Mouse (Mus musculus) kidney, embryonic 14.5 days (tissue): ENCODE data around the gene Sdk1. TPM values are rescaled to one million over a fixed set of nuclear protein-coding genes. Genes with fewer than 3 reads are reported as not detected.

Experiments used
- ATAC-seq: fragments of 200-750 bp; cut with Nextera tagmentation; 2 replicates; pipeline ENCODE4 v1.8.0; 2017; ENCODE audit warnings: moderate number of reproducible peaks, mild to moderate bottlenecking, moderate TSS enrichment, moderate library complexity; ENCODE audit not compliant: low FRiP score, low TSS enrichment
- H3K27ac ChIP-seq: fragments of 300-500 bp; sonication (generic); 2 replicates; pipeline ENCODE4 v1.5.1; 2014; ENCODE audit warnings: low read depth, mild to moderate bottlenecking, low read length, moderate library complexity, mixed read lengths
- H3K27me3 ChIP-seq: fragments of 300-500 bp; sonication (generic); 2 replicates; pipeline ENCODE4 v1.6.1; 2014; ENCODE audit warnings: mild to moderate bottlenecking, low read length; ENCODE audit not compliant: control insufficient read depth, insufficient read depth
- H3K36me3 ChIP-seq: fragments of 300-500 bp; sonication (generic); 2 replicates; pipeline ENCODE4 v1.6.1; 2014; ENCODE audit warnings: low read length, mixed read lengths; ENCODE audit not compliant: control insufficient read depth, insufficient read depth
- H3K4me1 ChIP-seq: fragments of 300-500 bp; sonication (generic); 2 replicates; pipeline ENCODE4 v1.6.1; 2014; ENCODE audit warnings: low read length, mixed read lengths; ENCODE audit not compliant: control insufficient read depth, insufficient read depth
- H3K4me2 ChIP-seq: fragments of 300-500 bp; sonication (generic); replicated peaks from 2 replicates; pipeline ENCODE4 v1.6.1; 2014; ENCODE audit warnings: low read depth, mild to moderate bottlenecking, low read length
- H3K4me3 ChIP-seq: fragments of 300-500 bp; sonication (generic); 2 replicates; pipeline ENCODE4 v1.5.1; 2014; ENCODE audit warnings: mild to moderate bottlenecking, low read length
- H3K9ac ChIP-seq: fragments of 300-500 bp; sonication (generic); 2 replicates; pipeline ENCODE4 v1.6.1; 2014; ENCODE audit warnings: low read depth, mild to moderate bottlenecking, low read length, moderate library complexity
- H3K9me3 ChIP-seq: fragments of 300-500 bp; sonication (generic); 2 replicates; pipeline ENCODE4 v1.6.1; 2016; ENCODE audit warnings: low read length; ENCODE audit not compliant: control insufficient read depth
- WGBS: fragments of 180-500 bp; shearing (Covaris S2); extraction: QIAGEN DNeasy Blood & Tissue Kit; methylation state at CpG from one replicate; pipeline ENCODE4 v1.1.7; 2014; 5-methylcytosine and 5-hydroxymethylcytosine counted together
- polyA plus RNA-seq: library from polyadenylated mRNA; unstranded; fragments of >200 nt; fragmentation: Nextera tagmentation; extraction: Ambion mirVana; gene quantifications from 2 replicates; pipeline ENCODE4 v1.2.1, GENCODE M21; 2014

The Sdk1 gene
- polyA plus RNA-seq, 1 experiment from 2014 or later = 2.6 TPM

GRCm38 (mm10) chr5:141368567-141368966 is 127.3 kb downstream of the Sdk1 start:
- Histone ChIP-seq H3K27ac (no peak overlapping the region), H3K4me1 (no peaks in the 10 kb centered on the region), H3K27me3 (no peaks in the 10 kb centered on the region), H3K9me3 (no peaks in the 10 kb centered on the region), H3K4me3 (no peak overlapping the region), H3K36me3 (no peaks in the 10 kb centered on the region), H3K9ac (no peak overlapping the region), H3K4me2 (no peak overlapping the region)
- WGBS = 45% methylated on average over 4 of the region's 4 CpGs
- no peak for ATAC-seq

- WGBS = 74% methylated on average over 2 of the region's 2 CpGs
- Histone ChIP-seq H3K36me3 (no peaks in the 10 kb centered on the region), H3K27ac (no peak overlapping the region), H3K27me3 (no peaks in the 10 kb centered on the region), H3K9ac (no peak overlapping the region), H3K4me2 (no peak overlapping the region), H3K4me3 (no peak overlapping the region), H3K9me3 (no peaks in the 10 kb centered on the region), H3K4me1 (peaks cover 9% of the 10 kb centered on the region; the same call in 1 of the 2 replicates)
- ATAC-seq = no peak
Measured at GRCm38 (mm10) chr5:141374797-141375196, 133.5 kb downstream of the Sdk1 start.

- H3K36me3 ChIP-seq = no peaks in the 10 kb centered on the region
- peak; percentile 89 for ATAC-seq
- H3K4me2 ChIP-seq = peak overlapping the region; percentile 11; the same call in 1 of the 2 replicates
- H3K9ac ChIP-seq = no peak overlapping the region
- H3K27ac ChIP-seq = peak overlapping the region; percentile 90
- no peaks in the 10 kb centered on the region for H3K27me3 ChIP-seq
- no peak overlapping the region for H3K4me3 ChIP-seq
- no peaks in the 10 kb centered on the region for H3K9me3 ChIP-seq
- peaks cover 16% of the 10 kb centered on the region; the same call in 1 of the 2 replicates for H3K4me1 ChIP-seq
- WGBS = 37% methylated on average over 9 of the region's 9 CpGs
Measured at GRCm38 (mm10) chr5:141379836-141380773, 138.8 kb downstream of the Sdk1 start.

GRCm38 (mm10) chr5:141380774-141381156 is 139.5 kb downstream of the Sdk1 start:
- WGBS = 50% methylated on average over 3 of the region's 3 CpGs
- Histone ChIP-seq H3K4me1 (peaks cover 14% of the 10 kb centered on the region; the same call in 1 of the 2 replicates), H3K27me3 (no peaks in the 10 kb centered on the region), H3K27ac (peak overlapping the region; percentile 90), H3K36me3 (no peaks in the 10 kb centered on the region), H3K4me3 (no peak overlapping the region), H3K9ac (no peak overlapping the region), H3K4me2 (peak overlapping the region; percentile 11; the same call in 1 of the 2 replicates), H3K9me3 (no peaks in the 10 kb centered on the region)
- peak; percentile 89 for ATAC-seq

GRCm38 (mm10) chr5:141381581-141381980 is 140.3 kb downstream of the Sdk1 start:
- Histone ChIP-seq H3K36me3 (no peaks in the 10 kb centered on the region), H3K27me3 (no peaks in the 10 kb centered on the region), H3K4me1 (peaks cover 14% of the 10 kb centered on the region; the same call in 1 of the 2 replicates), H3K4me2 (no peak overlapping the region), H3K9ac (no peak overlapping the region), H3K27ac (peak overlapping the region; percentile 33; the same call in 1 of the 2 replicates), H3K4me3 (no peak overlapping the region), H3K9me3 (no peaks in the 10 kb centered on the region)
- ATAC-seq = no peak
- 70% methylated on average over 7 of the region's 7 CpGs for WGBS

GRCm38 (mm10) chr5:141382246-141382835 is 141.1 kb downstream of the Sdk1 start:
- no peaks in the 10 kb centered on the region for H3K27me3 ChIP-seq
- no peak overlapping the region for H3K27ac ChIP-seq
- no peaks in the 10 kb centered on the region for H3K36me3 ChIP-seq
- H3K4me1 ChIP-seq = peaks cover 14% of the 10 kb centered on the region; the same call in 1 of the 2 replicates
- no peaks in the 10 kb centered on the region for H3K9me3 ChIP-seq
- no peak for ATAC-seq
- WGBS = 83% methylated on average over 5 of the region's 5 CpGs
- no peak overlapping the region for H3K4me2 ChIP-seq
- H3K4me3 ChIP-seq = no peak overlapping the region
- no peak overlapping the region for H3K9ac ChIP-seq

GRCm38 (mm10) chr5:141388451-141388850 is 147.2 kb downstream of the Sdk1 start:
- H3K4me2 ChIP-seq = no peak overlapping the region
- no peak for ATAC-seq
- H3K9me3 ChIP-seq = no peaks in the 10 kb centered on the region
- no peaks in the 10 kb centered on the region for H3K4me1 ChIP-seq
- 56% methylated on average over 2 of the region's 2 CpGs for WGBS
- H3K9ac ChIP-seq = no peak overlapping the region
- H3K27me3 ChIP-seq = no peaks in the 10 kb centered on the region
- H3K27ac ChIP-seq = no peak overlapping the region
- H3K4me3 ChIP-seq = no peak overlapping the region
- H3K36me3 ChIP-seq = no peaks in the 10 kb centered on the region

- ATAC-seq = no peak
- 45% methylated on average over 4 of the region's 4 CpGs for WGBS
Measured at GRCm38 (mm10) chr5:141390541-141390940, 149.3 kb downstream of the Sdk1 start.

GRCm38 (mm10) chr5:141391153-141391552 is 149.9 kb downstream of the Sdk1 start:
- Histone ChIP-seq H3K4me3 (no peak overlapping the region), H3K27me3 (no peaks in the 10 kb centered on the region), H3K9ac (no peak overlapping the region), H3K36me3 (no peaks in the 10 kb centered on the region), H3K27ac (no peak overlapping the region), H3K4me1 (no peaks in the 10 kb centered on the region), H3K9me3 (no peaks in the 10 kb centered on the region), H3K4me2 (no peak overlapping the region)
- WGBS = 36% methylated on average over 5 of the region's 5 CpGs
- ATAC-seq = no peak

More at GRCm38 (mm10) chr5:141390541-141390940, 149.3 kb downstream of the Sdk1 start:
- Histone ChIP-seq H3K36me3 (no peaks in the 10 kb centered on the region), H3K9me3 (no peaks in the 10 kb centered on the region), H3K27ac (no peak overlapping the region), H3K9ac (no peak overlapping the region), H3K27me3 (no peaks in the 10 kb centered on the region), H3K4me3 (no peak overlapping the region), H3K4me1 (no peaks in the 10 kb centered on the region), H3K4me2 (no peak overlapping the region)
